Mouse (Mus musculus): ENCODE measurements around the gene Gfm2. TPM values are rescaled to one million over a fixed set of nuclear protein-coding genes. Genes with fewer than 3 reads are reported as not detected.
"Not testable (repeated sequence)": the region's sequence is repeated elsewhere in the genome, so short reads cannot be mapped to it uniquely, and the experiment has no call there.

The Gfm2 gene
- polyA plus RNA-seq, 1 experiment from 2014 or later: 33.5 TPM

DNA sequence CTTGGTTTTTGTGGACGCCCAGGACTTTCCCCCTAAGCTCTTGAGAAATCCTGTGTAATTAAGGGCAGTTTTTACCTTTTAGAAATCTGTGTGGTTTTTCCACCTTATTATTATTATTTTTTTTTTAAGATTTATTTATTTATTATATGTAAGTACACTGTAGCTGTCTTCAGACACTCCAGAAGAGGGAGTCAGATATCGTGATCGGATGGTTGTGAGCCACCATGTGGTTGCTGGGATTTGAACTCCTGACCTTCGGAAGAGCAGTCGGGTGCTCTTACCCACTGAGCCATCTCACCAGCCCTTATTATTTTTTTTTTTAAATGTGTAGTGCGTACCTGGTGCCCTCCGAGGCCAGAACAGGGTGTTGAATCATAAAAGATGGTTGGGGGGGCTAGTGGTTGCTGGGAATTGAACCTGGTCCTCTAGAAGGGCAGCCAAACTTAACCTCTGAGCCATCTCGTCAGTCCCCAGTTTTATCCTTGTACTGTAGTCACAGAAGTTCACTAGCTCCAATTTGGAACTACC is 731 bp downstream of the Gfm2 start:
- H3K9ac ChIP-seq (replicated peaks; ENCODE audit: low read length): peak overlapping the region; percentile 94
- WGBS: 33% methylated on average over 8 of the region's 8 CpGs
- H3K36me3 ChIP-seq (ENCODE audit: insufficient read depth, low read length): peaks cover 21% of the 10 kb centered on the region
- peak overlapping the region; percentile 84 for H3K27ac ChIP-seq (ENCODE audit: low read length)
- H3K4me1 ChIP-seq (ENCODE audit: insufficient read depth, low read length); H3K27me3 ChIP-seq (ENCODE audit: insufficient read depth, low read length); ATAC-seq (ENCODE audit: low FRiP score, low TSS enrichment); H3K9me3 ChIP-seq (ENCODE audit: low read length): not testable (repeated sequence)
- H3K4me3 ChIP-seq (ENCODE audit: low read length): peak overlapping the region; percentile 96
- H3K4me2 ChIP-seq (replicated peaks; ENCODE audit: low read depth, low read length): peak overlapping the region; percentile 58

DNA sequence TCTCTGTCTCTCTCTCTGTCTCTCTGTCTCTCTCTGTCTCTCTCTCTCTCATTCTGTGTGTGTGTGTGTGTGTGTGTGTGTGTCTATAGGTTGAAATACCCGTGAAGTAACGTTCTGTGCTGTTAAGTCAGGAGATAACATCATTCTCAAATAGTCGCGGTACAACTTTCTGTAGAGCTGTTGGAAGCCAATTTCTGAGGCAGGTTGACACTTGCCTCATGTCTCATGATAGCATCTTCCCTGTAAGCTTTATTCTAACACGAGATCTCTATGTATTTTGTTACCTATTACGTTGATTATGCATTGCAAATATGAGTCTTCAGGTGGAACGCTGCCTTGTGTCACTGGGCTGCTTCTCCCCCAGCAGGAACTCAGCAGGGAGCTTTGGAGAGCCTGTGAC is 4.6 kb downstream of the Gfm2 start:
- H3K27me3 ChIP-seq (ENCODE audit: insufficient read depth, low read length): no peaks in the 10 kb centered on the region
- no peak overlapping the region for H3K4me3 ChIP-seq (ENCODE audit: low read length)
- peaks cover 5% of the 10 kb centered on the region; the same call in 1 of the 2 replicates for H3K4me1 ChIP-seq (ENCODE audit: insufficient read depth, low read length)
- ATAC-seq (ENCODE audit: low FRiP score, low TSS enrichment): no peak
- no peak overlapping the region for H3K9ac ChIP-seq (replicated peaks; ENCODE audit: low read length)
- peaks cover 29% of the 10 kb centered on the region for H3K36me3 ChIP-seq (ENCODE audit: insufficient read depth, low read length)
- no peaks in the 10 kb centered on the region for H3K9me3 ChIP-seq (ENCODE audit: low read length)
- no peak overlapping the region for H3K27ac ChIP-seq (ENCODE audit: low read length)
- H3K4me2 ChIP-seq (replicated peaks; ENCODE audit: low read depth, low read length): no peak overlapping the region
- WGBS: 90% methylated on average over 7 of the region's 7 CpGs

- Histone ChIP-seq H3K4me1 (ENCODE audit: insufficient read depth, low read length) (no peaks in the 10 kb centered on the region), H3K9ac (replicated peaks; ENCODE audit: low read length) (no peak overlapping the region), H3K9me3 (ENCODE audit: low read length) (no peaks in the 10 kb centered on the region), H3K27ac (ENCODE audit: low read length) (no peak overlapping the region), H3K4me3 (ENCODE audit: low read length) (no peak overlapping the region), H3K36me3 (ENCODE audit: insufficient read depth, low read length) (peaks cover 48% of the 10 kb centered on the region), H3K4me2 (replicated peaks; ENCODE audit: low read depth, low read length) (no peak overlapping the region), H3K27me3 (ENCODE audit: insufficient read depth, low read length) (no peaks in the 10 kb centered on the region)
- ATAC-seq (ENCODE audit: low FRiP score, low TSS enrichment): no peak
- WGBS: 69% methylated on average over 4 of the region's 4 CpGs
Measured at GRCm38 (mm10) chr13:97145834-97146233, 8.1 kb downstream of the Gfm2 start.

DNA sequence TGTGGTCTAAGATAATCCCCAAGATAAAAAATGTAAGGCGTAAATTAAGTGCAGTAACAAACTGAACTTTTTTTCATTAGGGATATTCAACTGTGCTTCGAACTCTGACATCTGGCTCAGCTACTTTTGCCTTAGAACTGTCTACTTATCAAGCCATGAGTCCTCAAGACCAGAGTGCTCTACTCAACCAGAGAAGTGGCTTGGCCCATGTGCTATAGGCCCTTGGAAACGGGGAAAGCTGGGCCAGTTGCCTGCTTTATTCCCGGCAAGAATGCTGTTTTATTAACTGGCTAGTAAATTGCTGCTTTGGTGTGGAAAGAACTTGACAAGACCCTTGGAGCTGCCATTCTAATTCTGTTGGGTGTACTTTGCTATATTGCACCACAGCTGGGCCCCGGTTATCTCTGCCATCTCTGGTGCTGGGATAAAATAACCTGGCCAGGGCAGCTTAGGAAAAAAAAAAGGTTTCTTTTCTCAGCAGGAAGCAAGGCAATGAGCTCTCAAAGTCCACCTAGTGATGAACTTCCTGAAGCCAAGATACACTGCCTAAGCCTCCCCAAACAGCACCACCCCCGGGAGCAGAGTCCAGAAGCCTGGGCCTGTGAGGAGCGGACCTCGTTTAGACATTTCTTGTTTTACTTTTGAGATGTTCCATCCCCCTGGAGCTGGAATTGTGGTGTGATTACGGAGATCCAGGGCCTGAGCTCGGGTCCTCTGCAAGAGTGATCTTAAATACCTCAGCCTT is 38.0 kb downstream of the Gfm2 start:
- Histone ChIP-seq H3K27ac (ENCODE audit: low read length) (no peak overlapping the region), H3K4me1 (ENCODE audit: insufficient read depth, low read length) (no peaks in the 10 kb centered on the region), H3K9me3 (ENCODE audit: low read length) (no peaks in the 10 kb centered on the region), H3K9ac (replicated peaks; ENCODE audit: low read length) (no peak overlapping the region), H3K4me2 (replicated peaks; ENCODE audit: low read depth, low read length) (no peak overlapping the region), H3K4me3 (ENCODE audit: low read length) (no peak overlapping the region), H3K27me3 (ENCODE audit: insufficient read depth, low read length) (no peaks in the 10 kb centered on the region), H3K36me3 (ENCODE audit: insufficient read depth, low read length) (peaks cover 50% of the 10 kb centered on the region)
- whole genome bisulfite sequencing: 80% methylated on average over 10 of the region's 10 CpGs
- ATAC-seq (ENCODE audit: low FRiP score, low TSS enrichment): no peak

- no peak for ATAC-seq (ENCODE audit: low FRiP score, low TSS enrichment)
- Histone ChIP-seq H3K27me3 (ENCODE audit: insufficient read depth, low read length) (no peaks in the 10 kb centered on the region), H3K4me1 (ENCODE audit: insufficient read depth, low read length) (no peaks in the 10 kb centered on the region), H3K4me2 (replicated peaks; ENCODE audit: low read depth, low read length) (no peak overlapping the region), H3K36me3 (ENCODE audit: insufficient read depth, low read length) (peaks cover 47% of the 10 kb centered on the region), H3K9ac (replicated peaks; ENCODE audit: low read length) (no peak overlapping the region), H3K27ac (ENCODE audit: low read length) (no peak overlapping the region), H3K9me3 (ENCODE audit: low read length) (no peaks in the 10 kb centered on the region), H3K4me3 (ENCODE audit: low read length) (no peak overlapping the region)
- WGBS: 83% methylated on average over 5 of the region's 5 CpGs
Measured at GRCm38 (mm10) chr13:97176731-97177130, 39.0 kb downstream of the Gfm2 start.

DNA sequence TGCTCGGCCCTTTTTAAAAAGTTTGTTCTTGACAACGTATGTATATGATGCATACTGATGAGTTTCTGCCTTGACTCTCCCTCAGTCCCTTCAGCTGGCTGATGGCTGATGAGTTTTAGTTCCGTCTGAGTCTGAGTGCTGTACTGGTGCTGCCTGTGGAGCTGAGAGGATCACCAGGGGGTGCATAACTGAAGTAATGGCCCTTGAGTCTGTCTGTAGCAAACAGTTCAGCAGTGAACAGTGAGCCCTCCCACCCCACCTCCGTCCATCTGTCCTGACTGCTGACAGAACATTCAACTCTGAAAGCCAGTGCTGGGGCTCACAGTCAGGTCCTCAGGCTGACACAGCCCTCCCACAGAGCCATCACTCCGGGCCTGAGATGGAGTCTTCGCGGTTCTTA is 41.2 kb downstream of the Gfm2 start:
- no peak for ATAC-seq (ENCODE audit: low FRiP score, low TSS enrichment)
- Histone ChIP-seq H3K36me3 (ENCODE audit: insufficient read depth, low read length) (peaks cover 33% of the 10 kb centered on the region), H3K27me3 (ENCODE audit: insufficient read depth, low read length) (no peaks in the 10 kb centered on the region), H3K4me2 (replicated peaks; ENCODE audit: low read depth, low read length) (no peak overlapping the region), H3K9me3 (ENCODE audit: low read length) (no peaks in the 10 kb centered on the region), H3K4me1 (ENCODE audit: insufficient read depth, low read length) (no peaks in the 10 kb centered on the region), H3K27ac (ENCODE audit: low read length) (no peak overlapping the region), H3K4me3 (ENCODE audit: low read length) (no peak overlapping the region), H3K9ac (replicated peaks; ENCODE audit: low read length) (no peak overlapping the region)
- WGBS: 83% methylated on average over 7 of the region's 7 CpGs

GRCm38 (mm10) chr13:97180113-97180828 is 42.5 kb downstream of the Gfm2 start:
- Histone ChIP-seq H3K4me2 (replicated peaks; ENCODE audit: low read depth, low read length) (no peak overlapping the region), H3K9me3 (ENCODE audit: low read length) (no peaks in the 10 kb centered on the region), H3K4me3 (ENCODE audit: low read length) (no peak overlapping the region), H3K27me3 (ENCODE audit: insufficient read depth, low read length) (no peaks in the 10 kb centered on the region), H3K36me3 (ENCODE audit: insufficient read depth, low read length) (peaks cover 20% of the 10 kb centered on the region), H3K9ac (replicated peaks; ENCODE audit: low read length) (no peak overlapping the region), H3K4me1 (ENCODE audit: insufficient read depth, low read length) (no peaks in the 10 kb centered on the region), H3K27ac (ENCODE audit: low read length) (no peak overlapping the region)
- WGBS: 85% methylated on average over 6 of the region's 6 CpGs
- ATAC-seq (ENCODE audit: low FRiP score, low TSS enrichment): no peak

DNA sequence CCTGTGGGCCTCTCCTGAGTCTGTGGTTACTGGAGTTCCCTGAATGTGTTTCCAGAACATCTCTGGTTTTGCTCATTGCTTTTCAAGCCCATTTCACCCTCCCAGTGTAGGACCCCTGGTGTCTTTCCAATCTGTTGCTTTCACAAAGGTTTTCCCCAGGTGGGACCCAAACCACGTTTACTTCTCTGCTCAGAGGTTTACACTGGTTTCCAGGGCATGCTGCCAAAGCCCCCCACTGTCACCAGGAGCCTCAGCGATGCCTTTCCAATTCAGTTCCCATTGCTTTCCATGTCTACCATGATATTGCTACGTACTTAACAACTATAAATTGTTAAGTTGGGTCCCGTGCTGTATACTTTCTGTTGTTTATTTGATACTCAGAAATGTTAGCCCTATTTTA is 45.1 kb downstream of the Gfm2 start:
- Histone ChIP-seq H3K4me3 (ENCODE audit: low read length) (no peak overlapping the region), H3K9ac (replicated peaks; ENCODE audit: low read length) (no peak overlapping the region), H3K4me2 (replicated peaks; ENCODE audit: low read depth, low read length) (no peak overlapping the region), H3K27ac (ENCODE audit: low read length) (no peak overlapping the region), H3K27me3 (ENCODE audit: insufficient read depth, low read length) (no peaks in the 10 kb centered on the region), H3K36me3 (ENCODE audit: insufficient read depth, low read length) (peaks cover 11% of the 10 kb centered on the region), H3K9me3 (ENCODE audit: low read length) (no peaks in the 10 kb centered on the region), H3K4me1 (ENCODE audit: insufficient read depth, low read length) (no peaks in the 10 kb centered on the region)
- ATAC-seq (ENCODE audit: low FRiP score, low TSS enrichment): no peak
- WGBS: 83% methylated on average over 4 of the region's 4 CpGs

DNA sequence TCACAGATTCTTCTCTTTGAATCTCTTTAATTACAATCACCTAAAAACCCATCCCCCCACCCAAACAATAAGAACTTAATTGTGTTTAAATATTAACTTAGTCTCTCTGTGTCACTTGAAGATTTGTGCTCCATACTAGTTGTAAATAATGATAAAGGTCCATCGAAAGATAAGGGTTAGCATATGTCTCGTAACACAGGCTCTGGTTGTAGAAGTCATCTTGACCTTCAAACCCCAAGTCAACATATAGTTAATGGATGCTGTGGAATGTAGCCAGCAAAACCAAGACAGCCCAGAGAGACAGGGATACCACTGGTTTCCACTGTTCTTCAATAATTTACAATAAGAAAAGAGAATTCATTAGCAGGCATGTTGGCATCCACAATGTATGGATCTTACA is 46.4 kb downstream of the Gfm2 start:
- no peaks in the 10 kb centered on the region for H3K4me1 ChIP-seq (ENCODE audit: insufficient read depth, low read length)
- H3K27me3 ChIP-seq (ENCODE audit: insufficient read depth, low read length): no peaks in the 10 kb centered on the region
- no peak overlapping the region for H3K4me3 ChIP-seq (ENCODE audit: low read length)
- H3K27ac ChIP-seq (ENCODE audit: low read length): no peak overlapping the region
- no peaks in the 10 kb centered on the region for H3K9me3 ChIP-seq (ENCODE audit: low read length)
- H3K4me2 ChIP-seq (replicated peaks; ENCODE audit: low read depth, low read length): no peak overlapping the region
- H3K36me3 ChIP-seq (ENCODE audit: insufficient read depth, low read length): peaks cover 4% of the 10 kb centered on the region
- 82% methylated on average over 2 of the region's 2 CpGs for WGBS
- no peak overlapping the region for H3K9ac ChIP-seq (replicated peaks; ENCODE audit: low read length)
- no peak for ATAC-seq (ENCODE audit: low FRiP score, low TSS enrichment)

- Histone ChIP-seq H3K4me3 (ENCODE audit: low read length) (no peak overlapping the region), H3K4me2 (replicated peaks; ENCODE audit: low read depth, low read length) (no peak overlapping the region), H3K36me3 (ENCODE audit: insufficient read depth, low read length) (peaks cover 4% of the 10 kb centered on the region), H3K27ac (ENCODE audit: low read length) (no peak overlapping the region), H3K27me3 (ENCODE audit: insufficient read depth, low read length) (no peaks in the 10 kb centered on the region), H3K4me1 (ENCODE audit: insufficient read depth, low read length) (no peaks in the 10 kb centered on the region), H3K9me3 (ENCODE audit: low read length) (no peaks in the 10 kb centered on the region), H3K9ac (replicated peaks; ENCODE audit: low read length) (no peak overlapping the region)
- no peak for ATAC-seq (ENCODE audit: low FRiP score, low TSS enrichment)
- 53% methylated on average over 5 of the region's 5 CpGs for WGBS
Measured at GRCm38 (mm10) chr13:97184656-97185055, 46.9 kb downstream of the Gfm2 start.
